Mouse (Mus musculus) cortical plate, adult 2 months (tissue): ENCODE measurements at regions not wholly inside any gene's neighbourhood (a gene's known extent, or its start where the extent isn't known, plus 50 kb on each side); places are given as distances from the start of the nearest gene placed in this dataset.

ENCODE experiments used
- H3K27ac ChIP-seq: fragments of 200-500 bp; 2 replicates; pipeline ENCODE4 v1.5.1; 2012; ENCODE audit warnings: low read length, control low read depth, inconsistent platforms; ENCODE audit not compliant: insufficient read depth
- H3K4me1 ChIP-seq: fragments of 200-500 bp; 2 replicates; pipeline ENCODE4 v1.6.1; 2011; ENCODE audit warnings: low read length; ENCODE audit not compliant: control insufficient read depth, insufficient read depth
- H3K4me3 ChIP-seq: fragments of 200-500 bp; 2 replicates; pipeline ENCODE4 v1.5.1; 2011; ENCODE audit warnings: mild to moderate bottlenecking, low read length, control low read depth; ENCODE audit not compliant: insufficient read depth
- CTCF ChIP-seq: fragments of 200-500 bp; IDR thresholded peaks from 2 replicates; pipeline ENCODE4 v1.5.1; 2011; ENCODE audit warnings: mild to moderate bottlenecking, control low read depth, low read length; ENCODE audit not compliant: insufficient read depth; ENCODE audit errors: extremely low read depth
- POLR2A ChIP-seq: fragments of 200-500 bp; IDR thresholded peaks from 2 replicates; pipeline ENCODE4 v1.6.1; 2011; ENCODE audit warnings: mild to moderate bottlenecking, low read length, control low read depth; ENCODE audit not compliant: insufficient read depth; ENCODE audit errors: extremely low read depth

DNA sequence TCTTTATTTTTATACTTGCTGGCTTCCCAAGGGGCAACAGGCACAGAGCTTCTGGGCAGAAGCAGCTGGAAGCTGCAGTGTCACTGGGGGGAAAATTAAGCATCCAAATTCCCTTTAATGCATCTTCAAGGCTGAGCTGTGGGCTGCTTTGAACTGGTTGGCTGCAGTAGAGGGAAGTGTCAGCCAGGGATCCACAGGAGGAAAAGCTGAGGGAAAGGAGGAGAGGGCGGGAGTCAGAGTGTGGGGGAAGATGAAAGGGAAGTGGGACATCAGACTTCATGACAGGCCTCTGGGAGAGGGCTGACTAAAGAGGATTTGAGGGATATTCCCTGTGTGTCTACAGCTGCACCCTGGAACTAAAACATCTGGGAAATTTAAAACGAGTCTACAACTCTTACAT lies 77.6 kb downstream of the Cd24a start:
- Histone ChIP-seq H3K27ac (no peak overlapping the region), H3K4me3 (no peak overlapping the region), H3K4me1 (no peaks in the 10 kb centered on the region)
- TF ChIP-seq CTCF (no peak), POLR2A (no peak)

GRCm38 (mm10) chr10:43656207-43656606 lies 78.1 kb downstream of the Cd24a start:
- H3K4me1 ChIP-seq: no peaks in the 10 kb centered on the region
- H3K27ac ChIP-seq: no peak overlapping the region
- TF ChIP-seq CTCF: no peak
- TF ChIP-seq POLR2A: no peak
- no peak overlapping the region for H3K4me3 ChIP-seq

DNA sequence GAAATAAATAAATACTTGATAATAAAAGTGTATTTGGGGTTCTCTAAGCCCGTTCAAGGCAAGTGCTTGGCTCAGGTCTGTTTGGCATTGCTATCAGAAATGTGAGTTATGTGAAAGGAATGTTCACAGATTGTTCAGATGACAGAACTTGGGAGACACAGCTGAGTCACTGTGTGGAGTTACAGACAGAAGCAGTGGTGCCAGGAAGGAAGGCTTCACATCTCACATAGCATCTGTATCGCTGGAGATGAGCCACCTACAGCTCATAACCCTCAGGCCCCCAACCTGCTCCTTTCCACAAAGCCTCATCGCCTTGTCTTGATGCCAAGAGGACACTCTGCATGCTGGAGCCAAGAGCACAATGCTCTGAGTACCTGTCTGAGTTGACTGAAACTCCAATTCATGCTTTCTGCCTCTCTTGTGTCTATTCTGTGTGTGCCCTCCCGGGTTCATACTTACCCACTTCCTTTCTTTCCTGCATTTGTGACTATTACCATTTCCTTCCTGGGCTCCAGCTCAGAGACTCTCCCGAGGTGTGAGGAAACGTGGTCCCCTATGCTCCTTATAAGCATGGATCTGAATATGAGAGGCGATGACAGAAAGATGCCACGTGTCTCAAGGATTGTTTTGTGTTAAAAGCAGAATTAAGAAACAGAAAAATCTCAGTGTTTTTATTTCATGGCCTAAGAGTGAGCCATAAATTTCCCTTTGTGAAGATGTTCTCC lies 79.6 kb downstream of the Cd24a start:
- TF ChIP-seq CTCF (no peak), POLR2A (no peak)
- H3K4me1 ChIP-seq: no peaks in the 10 kb centered on the region
- no peak overlapping the region for H3K4me3 ChIP-seq
- no peak overlapping the region for H3K27ac ChIP-seq

DNA sequence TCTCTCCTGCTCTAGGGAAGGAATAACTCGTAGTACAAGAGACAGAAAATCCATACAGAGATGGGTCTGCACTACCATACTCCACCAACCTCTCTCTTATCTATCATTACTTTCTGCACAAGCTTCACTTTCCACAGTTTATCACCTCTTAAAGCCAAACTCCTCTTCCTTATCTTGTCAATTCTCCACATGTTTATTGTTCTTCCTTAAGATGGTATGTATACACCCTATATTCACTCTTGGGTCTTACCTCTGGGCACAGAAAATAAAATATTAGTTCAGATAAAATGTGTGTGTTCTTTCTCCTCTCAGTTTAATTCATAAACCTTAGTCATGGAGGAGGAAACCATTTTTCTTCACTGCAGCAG lies 80.1 kb downstream of the Cd24a start:
- TF ChIP-seq CTCF (no peak), POLR2A (no peak)
- Histone ChIP-seq H3K4me1 (no peaks in the 10 kb centered on the region), H3K27ac (no peak overlapping the region), H3K4me3 (no peak overlapping the region)

DNA sequence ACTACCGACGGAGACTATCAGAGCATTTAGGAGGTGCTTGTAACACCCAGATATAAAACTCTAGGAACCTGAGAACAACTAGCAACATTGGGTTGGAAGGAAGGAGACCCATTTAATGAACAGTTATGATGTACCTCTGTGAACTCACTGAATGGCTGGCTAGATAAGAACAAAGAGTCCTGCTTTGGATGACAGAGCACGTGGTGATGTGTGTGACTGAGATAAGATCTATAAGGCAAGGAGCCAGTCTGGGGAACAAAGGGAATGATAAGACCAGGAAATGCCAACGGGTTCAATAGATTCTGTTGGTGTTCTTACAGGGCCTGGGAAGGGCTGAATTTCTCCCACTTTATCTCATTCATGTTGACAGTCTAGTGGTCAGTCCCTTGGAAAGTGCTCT lies 86.8 kb downstream of the Cd24a start:
- Histone ChIP-seq H3K27ac (no peak overlapping the region), H3K4me3 (no peak overlapping the region), H3K4me1 (no peaks in the 10 kb centered on the region; the same call in 1 of the 2 replicates)
- TF ChIP-seq POLR2A (no peak), CTCF (no peak)

DNA sequence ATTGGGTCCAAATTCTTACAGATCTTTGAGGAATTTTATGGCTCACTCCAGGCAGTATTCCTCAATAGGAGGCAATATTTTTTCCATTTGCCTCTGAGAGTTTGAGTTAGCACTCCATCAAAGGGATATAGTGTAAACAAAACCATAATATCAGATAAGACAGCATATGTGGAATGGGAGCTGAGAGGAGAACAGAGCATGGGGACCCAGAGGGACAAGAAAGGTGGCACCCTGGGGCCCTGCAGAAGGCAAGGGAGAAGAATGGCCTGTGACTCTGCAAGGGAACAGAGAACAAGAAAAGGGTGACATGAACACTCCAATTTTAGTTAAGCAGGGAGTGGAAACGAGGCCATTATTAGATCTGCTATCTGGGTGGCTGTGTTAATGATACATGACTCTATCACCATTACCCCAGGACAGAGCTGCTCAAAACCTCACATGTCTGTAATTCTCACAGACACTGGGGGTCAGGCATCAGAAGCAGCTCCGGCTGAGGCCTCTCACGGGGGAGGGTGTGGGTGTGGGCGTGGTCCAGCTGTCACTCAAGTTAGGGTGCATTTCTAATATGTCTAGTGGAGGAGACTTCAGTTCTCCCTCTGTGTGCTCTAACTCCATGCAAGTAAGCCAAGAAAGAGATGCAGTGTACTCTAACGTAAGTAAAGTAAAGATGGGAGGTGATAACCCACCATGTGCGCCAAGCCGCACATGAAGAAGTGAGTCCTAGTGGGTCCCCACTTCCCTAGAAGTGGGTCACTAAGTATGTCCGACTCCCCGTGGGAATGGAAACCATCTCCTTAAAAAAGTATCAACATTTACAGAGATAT lies 88.4 kb downstream of the Cd24a start:
- no peak overlapping the region for H3K4me3 ChIP-seq
- H3K4me1 ChIP-seq: no peaks in the 10 kb centered on the region; the same call in 1 of the 2 replicates
- TF ChIP-seq CTCF (no peak), POLR2A (no peak)
- H3K27ac ChIP-seq: no peak overlapping the region

DNA sequence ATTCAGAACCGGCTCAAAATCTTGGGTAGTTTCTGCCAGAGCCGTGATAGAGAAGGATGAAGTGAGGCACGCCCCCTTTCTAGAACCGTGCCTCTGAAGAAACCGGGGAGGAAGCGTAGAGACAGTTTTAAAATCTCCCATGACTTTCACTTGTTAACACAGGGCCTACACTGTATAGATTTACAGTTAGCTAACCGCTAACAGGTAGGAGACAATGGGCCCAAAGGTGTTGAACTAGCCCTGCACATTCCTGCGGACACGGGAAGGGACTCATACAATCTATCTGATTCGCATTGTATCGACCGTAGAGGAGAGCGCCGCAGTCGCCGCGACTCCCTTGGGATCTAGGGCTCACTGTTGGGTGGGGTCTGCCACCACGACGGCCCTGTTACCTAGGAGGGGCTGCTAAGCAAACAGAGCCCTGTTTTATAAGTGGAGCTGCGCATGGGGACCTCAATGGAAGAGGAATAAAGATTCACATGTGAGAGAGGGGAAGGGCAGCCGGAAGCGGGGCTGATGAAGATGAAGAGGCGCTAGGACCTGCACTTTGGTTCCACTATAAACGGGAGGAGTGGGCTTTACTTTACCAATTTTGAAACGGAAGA lies 89.1 kb downstream of the Cd24a start:
- Histone ChIP-seq H3K4me3 (no peak overlapping the region), H3K27ac (no peak overlapping the region), H3K4me1 (no peaks in the 10 kb centered on the region; the same call in 1 of the 2 replicates)
- no peak for TF ChIP-seq POLR2A
- TF ChIP-seq CTCF: no peak

GRCm38 (mm10) chr10:43667732-43668247 lies 89.7 kb downstream of the Cd24a start:
- TF ChIP-seq POLR2A (no peak), CTCF (no peak)
- Histone ChIP-seq H3K27ac (no peak overlapping the region), H3K4me1 (no peaks in the 10 kb centered on the region; the same call in 1 of the 2 replicates), H3K4me3 (no peak overlapping the region)

DNA sequence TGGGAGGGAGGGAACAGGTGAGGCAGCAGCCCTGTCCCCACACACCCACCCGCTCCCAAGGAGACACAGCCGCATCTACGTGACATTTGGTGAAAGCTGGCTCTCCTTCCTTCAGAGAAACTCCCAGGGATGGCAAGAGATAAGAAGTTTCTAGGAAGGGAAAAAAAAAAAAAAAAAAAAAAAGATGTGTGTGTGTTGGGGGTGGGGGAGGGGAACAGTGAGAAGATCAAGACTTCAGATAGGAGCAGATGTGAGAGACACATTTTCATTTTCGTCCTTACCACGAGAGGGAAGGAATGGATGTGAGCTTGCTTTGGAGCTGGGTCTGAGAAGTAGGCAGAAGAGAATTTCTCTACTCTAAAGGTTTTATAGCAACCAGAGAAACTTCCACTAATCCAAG lies 91.4 kb downstream of the Cd24a start:
- no peak overlapping the region for H3K27ac ChIP-seq
- TF ChIP-seq CTCF (no peak), POLR2A (no peak)
- H3K4me1 ChIP-seq: no peaks in the 10 kb centered on the region; the same call in 1 of the 2 replicates
- no peak overlapping the region for H3K4me3 ChIP-seq
